Mouse (Mus musculus): ENCODE results near the gene Mpig6b. TPM values are rescaled to one million over a fixed set of nuclear protein-coding genes. Genes with fewer than 3 reads are reported as not detected.

The Mpig6b gene
- polyA plus RNA-seq, 1 experiment from 2014 or later: 0.72 TPM

- H3K27ac ChIP-seq: peak overlapping the region; percentile 77
- peaks cover 82% of the 10 kb centered on the region for H3K27me3 ChIP-seq (ENCODE audit: poor library complexity, severe bottlenecking)
- 28% methylated on average over 10 of the region's 10 CpGs for WGBS
- H3K4me1 ChIP-seq: peaks cover 47% of the 10 kb centered on the region
- H3K4me3 ChIP-seq: peak overlapping the region; percentile 50
- no peaks in the 10 kb centered on the region for H3K9me3 ChIP-seq
- peaks cover 35% of the 10 kb centered on the region for H3K36me3 ChIP-seq (replicated peaks)
- DNase-seq (ENCODE audit: extremely low spot score, low spot score): no peak
Measured at GRCm38 (mm10) chr17:35064378-35064877, 1.6 kb downstream of the Mpig6b start.

- Histone ChIP-seq H3K9me3 (no peaks in the 10 kb centered on the region), H3K4me3 (0 out of 2 replicates have a peak overlapping the region, but pooled peaks have one; percentile 1), H3K4me1 (peaks cover 55% of the 10 kb centered on the region), H3K36me3 (replicated peaks) (peaks cover 35% of the 10 kb centered on the region), H3K27ac (no peak overlapping the region), H3K27me3 (ENCODE audit: poor library complexity, severe bottlenecking) (peaks cover 72% of the 10 kb centered on the region)
- no peak for DNase-seq (ENCODE audit: extremely low spot score, low spot score)
- WGBS: 92% methylated on average over 3 of the region's 3 CpGs
Measured at GRCm38 (mm10) chr17:35063466-35063865, 2.5 kb downstream of the Mpig6b start.

- no peak for DNase-seq (ENCODE audit: extremely low spot score, low spot score)
- Histone ChIP-seq H3K4me3 (peak overlapping the region; percentile 87; the same call in 1 of the 2 replicates), H3K9me3 (no peaks in the 10 kb centered on the region), H3K27ac (no peak overlapping the region), H3K4me1 (peaks cover 64% of the 10 kb centered on the region), H3K27me3 (ENCODE audit: poor library complexity, severe bottlenecking) (peaks cover 51% of the 10 kb centered on the region), H3K36me3 (replicated peaks) (peaks cover 54% of the 10 kb centered on the region)
- 86% methylated on average over 8 of the region's 8 CpGs for WGBS
Measured at GRCm38 (mm10) chr17:35061299-35061698, 4.7 kb downstream of the Mpig6b start.

GRCm38 (mm10) chr17:35060737-35061297 lies 5.2 kb downstream of the Mpig6b start:
- no peaks in the 10 kb centered on the region for H3K9me3 ChIP-seq
- peak overlapping the region; percentile 87 for H3K4me3 ChIP-seq
- peaks cover 59% of the 10 kb centered on the region for H3K36me3 ChIP-seq (replicated peaks)
- H3K4me1 ChIP-seq: peaks cover 60% of the 10 kb centered on the region
- peak overlapping the region; percentile 98; the same call in 1 of the 2 replicates for H3K27ac ChIP-seq
- no peak for DNase-seq (ENCODE audit: extremely low spot score, low spot score)
- 62% methylated on average over 22 of the region's 22 CpGs for WGBS
- H3K27me3 ChIP-seq (ENCODE audit: poor library complexity, severe bottlenecking): peaks cover 46% of the 10 kb centered on the region

- Histone ChIP-seq H3K36me3 (replicated peaks) (peaks cover 66% of the 10 kb centered on the region), H3K27me3 (ENCODE audit: poor library complexity, severe bottlenecking) (peaks cover 38% of the 10 kb centered on the region), H3K4me3 (peak overlapping the region; percentile 87), H3K27ac (peak overlapping the region; percentile 98), H3K4me1 (peaks cover 53% of the 10 kb centered on the region), H3K9me3 (no peaks in the 10 kb centered on the region)
- no peak for DNase-seq (ENCODE audit: extremely low spot score, low spot score)
- WGBS: 31% methylated on average over 14 of the region's 14 CpGs
Measured at GRCm38 (mm10) chr17:35060071-35060470, 5.9 kb downstream of the Mpig6b start.

GRCm38 (mm10) chr17:35058911-35059892 lies 6.8 kb downstream of the Mpig6b start, which contains the start of gene Ddah2:
Gene Ddah2, plus strand, starts transcription at chr17:35059035.
- Histone ChIP-seq H3K4me1 (peaks cover 44% of the 10 kb centered on the region), H3K4me3 (peak within 1 kb of the TSS; percentile 87), H3K36me3 (replicated peaks) (peaks cover 75% of the 10 kb centered on the region), H3K9me3 (peaks cover 3% of the 10 kb centered on the region; the same call in 1 of the 2 replicates), H3K27me3 (ENCODE audit: poor library complexity, severe bottlenecking) (peaks cover 30% of the 10 kb centered on the region), H3K27ac (peak within 1 kb of the TSS; percentile 98)
- DNase-seq (ENCODE audit: extremely low spot score, low spot score): peak; percentile 96
- under 1% methylated on average over 57 of the region's 57 CpGs for WGBS

GRCm38 (mm10) chr17:35058316-35058715 lies 7.7 kb downstream of the Mpig6b start:
- WGBS: 82% methylated on average over 9 of the region's 9 CpGs
- DNase-seq (ENCODE audit: extremely low spot score, low spot score): no peak
- H3K27me3 ChIP-seq (ENCODE audit: poor library complexity, severe bottlenecking): peaks cover 21% of the 10 kb centered on the region
- peak overlapping the region; percentile 87 for H3K4me3 ChIP-seq
- peak overlapping the region; percentile 98 for H3K27ac ChIP-seq
- peaks cover 81% of the 10 kb centered on the region for H3K36me3 ChIP-seq (replicated peaks)
- H3K9me3 ChIP-seq: peaks cover 8% of the 10 kb centered on the region; the same call in 1 of the 2 replicates
- H3K4me1 ChIP-seq: peaks cover 40% of the 10 kb centered on the region

GRCm38 (mm10) chr17:35057090-35057489 lies 8.9 kb downstream of the Mpig6b start:
- peaks cover 10% of the 10 kb centered on the region; the same call in 1 of the 2 replicates for H3K27me3 ChIP-seq (ENCODE audit: poor library complexity, severe bottlenecking)
- H3K4me3 ChIP-seq: no peak overlapping the region; the same call in 1 of the 2 replicates
- H3K4me1 ChIP-seq: peaks cover 50% of the 10 kb centered on the region
- peaks cover 8% of the 10 kb centered on the region; the same call in 1 of the 2 replicates for H3K9me3 ChIP-seq
- DNase-seq (ENCODE audit: extremely low spot score, low spot score): no peak
- H3K27ac ChIP-seq: no peak overlapping the region
- 80% methylated on average over 3 of the region's 3 CpGs for WGBS
- H3K36me3 ChIP-seq (replicated peaks): peaks cover 82% of the 10 kb centered on the region

GRCm38 (mm10) chr17:35055691-35056495 lies 10.1 kb downstream of the Mpig6b start:
- H3K36me3 ChIP-seq (replicated peaks): peaks cover 71% of the 10 kb centered on the region
- DNase-seq (ENCODE audit: extremely low spot score, low spot score): no peak
- no peak overlapping the region for H3K27ac ChIP-seq
- H3K9me3 ChIP-seq: peaks cover 8% of the 10 kb centered on the region; the same call in 1 of the 2 replicates
- peaks cover 53% of the 10 kb centered on the region for H3K4me1 ChIP-seq
- peaks cover 6% of the 10 kb centered on the region; the same call in 1 of the 2 replicates for H3K27me3 ChIP-seq (ENCODE audit: poor library complexity, severe bottlenecking)
- H3K4me3 ChIP-seq: no peak overlapping the region
- 93% methylated on average over 7 of the region's 7 CpGs for WGBS

- WGBS: 85% methylated on average over 12 of the region's 12 CpGs
- Histone ChIP-seq H3K27ac (peak overlapping the region; percentile 98), H3K9me3 (peaks cover 8% of the 10 kb centered on the region; the same call in 1 of the 2 replicates), H3K4me3 (peak overlapping the region; percentile 72), H3K36me3 (replicated peaks) (peaks cover 52% of the 10 kb centered on the region), H3K4me1 (peaks cover 57% of the 10 kb centered on the region), H3K27me3 (ENCODE audit: poor library complexity, severe bottlenecking) (no peaks in the 10 kb centered on the region)
- no peak for DNase-seq (ENCODE audit: extremely low spot score, low spot score)
Measured at GRCm38 (mm10) chr17:35052271-35052798, 13.6 kb downstream of the Mpig6b start.

GRCm38 (mm10) chr17:35051156-35052086 lies 14.6 kb downstream of the Mpig6b start:
- H3K4me3 ChIP-seq: peak overlapping the region; percentile 72
- peaks cover 8% of the 10 kb centered on the region; the same call in 1 of the 2 replicates for H3K9me3 ChIP-seq
- WGBS: 1% methylated on average over 20 of the region's 21 CpGs
- peaks cover 66% of the 10 kb centered on the region for H3K4me1 ChIP-seq
- no peaks in the 10 kb centered on the region for H3K27me3 ChIP-seq (ENCODE audit: poor library complexity, severe bottlenecking)
- DNase-seq (ENCODE audit: extremely low spot score, low spot score): peak; percentile 68
- peak overlapping the region; percentile 98 for H3K27ac ChIP-seq
- peaks cover 44% of the 10 kb centered on the region for H3K36me3 ChIP-seq (replicated peaks)
